Mouse (Mus musculus) ES-Bruce4 (cell line): ENCODE measurements around the gene Psma7.

Experiments
- CTCF ChIP-seq: IDR thresholded peaks from one replicate; pipeline ENCODE4 v1.8.1; 2011; ENCODE audit warnings: low read depth, low read length
- POLR2A ChIP-seq: IDR thresholded peaks from one replicate; pipeline ENCODE4 v1.8.1; 2011; ENCODE audit warnings: low read length; ENCODE audit not compliant: insufficient read depth

DNA sequence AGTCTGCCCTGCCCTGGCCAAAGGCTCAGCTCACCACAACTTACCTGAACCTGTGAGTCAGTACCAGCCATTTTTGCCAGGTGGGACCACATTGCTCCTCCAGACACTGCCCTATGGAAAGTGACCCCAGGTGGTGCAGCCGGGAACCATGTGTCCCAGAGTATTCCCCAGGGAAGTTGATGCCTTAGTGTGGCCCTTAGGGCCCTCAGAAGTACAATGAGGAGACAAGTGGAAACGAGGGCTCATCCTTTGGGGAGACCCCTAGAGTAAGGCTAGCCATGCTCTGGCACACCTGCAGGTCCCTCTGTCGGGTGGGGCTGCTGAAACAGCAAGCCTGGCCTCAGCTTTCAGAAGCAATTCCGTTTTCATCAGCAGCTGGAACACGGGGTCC lies 44.4 kb upstream of the Psma7 start:
- TF ChIP-seq CTCF (no peak), POLR2A (no peak)
